Mouse (Mus musculus): ENCODE data around the gene Gm128. TPM values are rescaled to one million over a fixed set of nuclear protein-coding genes. Genes with fewer than 3 reads are reported as not detected.

The Gm128 gene
- total and polyA plus RNA-seq, 3 experiments, result not detected

DNA sequence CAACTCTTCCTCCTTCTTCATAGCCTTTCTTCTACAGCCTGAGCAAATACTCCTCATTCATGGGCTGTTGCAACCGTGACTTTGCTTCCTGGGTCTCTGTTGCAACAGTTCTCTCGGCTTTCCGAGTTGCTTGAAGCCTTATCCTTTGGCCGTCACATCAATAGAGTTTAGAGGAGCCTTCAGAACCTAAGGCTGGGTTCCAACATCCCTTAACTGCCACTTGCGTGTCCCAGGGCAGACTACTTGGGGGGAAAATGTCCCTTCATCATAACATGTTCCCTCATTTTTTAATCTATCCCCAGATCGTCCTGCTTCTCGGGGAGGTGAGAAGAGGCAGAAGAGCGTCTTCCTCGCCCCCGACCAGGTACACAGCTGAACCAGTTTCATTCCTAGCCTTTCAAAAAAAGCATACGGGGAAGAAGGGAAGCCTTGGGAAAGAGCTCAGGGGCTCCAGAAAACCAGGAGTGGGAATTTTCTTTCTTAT is 41.0 kb upstream of the Gm128 start:
- Histone ChIP-seq H3K36me3 (replicated peaks) (peaks cover 33% of the 10 kb centered on the region), H3K4me1 (ENCODE audit: insufficient read depth, low read depth, low read length) (peaks cover 70% of the 10 kb centered on the region), H3K9me3 (replicated peaks) (no peaks in the 10 kb centered on the region), H3K27me3 (ENCODE audit: insufficient read depth, low read length) (no peaks in the 10 kb centered on the region), H3K4me3 (ENCODE audit: low read depth, low read length) (peak overlapping the region; percentile 78)
- DNase-seq (ENCODE audit: low spot score) (peak; percentile 54), ATAC-seq (ENCODE audit: extremely low read depth, insufficient number of reproducible peaks, low FRiP score, poor library complexity, severe bottlenecking) (no peak)
- TF ChIP-seq TAL1 (conservative IDR thresholded peaks at IDR 0.05; ENCODE audit: low read depth, low read length), result no peak
- TF ChIP-seq GATA2 (IDR thresholded peaks at IDR 0.05; ENCODE audit: borderline replicate concordance, low read depth, low read length), result no peak
- no peak for TF ChIP-seq GATA1 (IDR thresholded peaks at IDR 0.05; ENCODE audit: borderline replicate concordance, low read length)

DNA sequence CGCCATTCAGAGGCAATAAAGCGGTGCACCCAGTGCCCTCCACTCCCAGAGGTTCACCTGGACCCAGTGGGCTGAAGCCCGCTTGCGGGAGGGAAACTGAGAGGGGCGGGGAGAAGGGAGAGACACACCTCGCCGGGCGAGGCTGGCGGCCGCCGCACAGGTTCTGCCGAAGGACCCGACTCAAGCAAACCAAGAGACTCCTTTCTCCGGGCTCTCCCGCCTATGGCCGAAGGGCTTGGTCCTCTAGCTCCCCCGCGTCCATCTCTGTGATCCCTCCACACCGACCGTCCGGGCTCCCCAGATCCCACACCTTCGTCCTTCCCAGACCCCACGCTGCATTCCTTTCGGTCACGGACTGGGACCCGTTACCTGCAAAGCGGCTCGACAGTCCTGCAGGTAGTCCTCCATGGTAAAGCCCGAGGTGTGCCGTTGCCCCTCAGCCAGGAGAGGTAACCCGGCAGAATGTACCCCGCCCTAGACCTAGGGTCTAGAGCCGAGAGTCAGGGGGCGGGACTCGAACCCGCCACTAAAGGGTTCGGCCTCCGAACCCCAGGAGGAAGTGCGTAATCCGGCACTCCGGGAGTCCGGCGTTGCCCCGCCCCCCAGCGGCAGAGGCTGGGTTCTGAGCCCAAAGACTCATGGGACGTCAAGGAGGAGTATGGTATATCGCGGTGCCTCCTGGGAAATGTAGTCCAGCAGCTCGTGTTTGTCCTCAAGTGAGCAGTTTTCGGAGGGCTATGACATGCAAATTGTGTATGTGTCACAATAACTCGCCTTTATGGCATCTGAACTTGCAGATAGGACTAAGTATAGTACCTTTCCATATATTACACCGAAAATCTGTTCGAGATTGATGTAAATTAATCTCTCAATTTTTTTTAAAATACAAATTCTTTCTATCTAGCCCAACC is 40.1 kb upstream of the Gm128 start, which contains the start of the genes Mindy1 and Prune1:
TSS of gene Mindy1 (plus strand) at position 130 of the 911 bp plus-strand sequence.
TSS of gene Prune1 (minus strand) at position 861 of the 911 bp plus-strand sequence.
- ATAC-seq (ENCODE audit: extremely low read depth, insufficient number of reproducible peaks, low FRiP score, poor library complexity, severe bottlenecking) (peak; percentile 86), DNase-seq (ENCODE audit: low spot score) (peak; percentile 97)
- Histone ChIP-seq H3K36me3 (replicated peaks) (peaks cover 28% of the 10 kb centered on the region), H3K4me3 (ENCODE audit: low read depth, low read length) (peak within 1 kb of the TSS; percentile 78), H3K4me1 (ENCODE audit: insufficient read depth, low read depth, low read length) (peaks cover 77% of the 10 kb centered on the region), H3K27me3 (ENCODE audit: insufficient read depth, low read length) (no peaks in the 10 kb centered on the region), H3K9me3 (replicated peaks) (no peaks in the 10 kb centered on the region)
- TF ChIP-seq GATA2 (IDR thresholded peaks at IDR 0.05; ENCODE audit: borderline replicate concordance, low read depth, low read length) (no peak), CTCF (IDR thresholded peaks at IDR 0.05; ENCODE audit: low read depth, low read length) (no peak), GATA1 (IDR thresholded peaks at IDR 0.05; ENCODE audit: borderline replicate concordance, low read length) (no peak), TAL1 (conservative IDR thresholded peaks at IDR 0.05; ENCODE audit: low read depth, low read length) (no peak), POLR2AphosphoS5 (IDR thresholded peaks at IDR 0.05; ENCODE audit: insufficient replicate concordance, low read depth, low read length) (no peak)

DNA sequence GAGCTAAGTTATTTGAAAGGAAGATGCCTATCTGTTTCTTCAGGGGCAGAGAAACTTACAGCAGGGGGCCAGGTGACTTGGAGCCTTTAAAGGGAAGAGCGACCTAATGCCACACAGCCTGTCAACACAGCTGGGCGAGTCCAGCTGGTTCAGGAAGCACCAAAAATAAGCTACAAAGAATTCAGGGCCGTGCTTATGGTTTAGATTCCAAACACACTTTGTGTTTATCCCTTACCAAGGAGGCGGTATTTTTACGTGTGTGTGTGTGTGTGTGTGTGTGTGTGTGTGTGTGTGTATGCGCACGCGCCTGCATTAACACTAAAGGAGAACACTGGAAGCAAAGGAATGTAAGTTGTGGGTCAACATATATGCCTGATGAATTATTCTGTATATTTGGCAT is 39.3 kb upstream of the Gm128 start:
- peaks cover 22% of the 10 kb centered on the region for H3K36me3 ChIP-seq (replicated peaks)
- no peak for DNase-seq (ENCODE audit: low spot score)

DNA sequence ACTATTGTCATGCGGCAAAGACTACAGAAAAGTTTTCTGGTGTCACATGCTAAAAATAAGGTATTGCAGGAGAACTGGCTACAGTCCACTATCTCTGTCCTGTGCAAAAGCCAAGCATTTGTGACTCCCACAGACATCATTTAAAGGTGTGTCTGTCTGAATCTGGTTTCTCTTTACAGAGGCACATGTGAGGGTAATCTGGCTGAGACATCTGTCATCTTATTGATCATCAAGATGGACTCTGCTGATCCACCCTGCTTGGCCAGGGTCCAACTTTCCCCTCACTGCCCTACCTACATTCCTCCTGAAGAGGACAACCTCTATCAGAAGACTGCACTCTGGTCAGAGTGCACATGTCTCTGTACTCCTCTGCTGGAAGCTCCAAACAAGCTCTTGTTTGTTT is 35.8 kb upstream of the Gm128 start:
- peaks cover 42% of the 10 kb centered on the region for H3K36me3 ChIP-seq (replicated peaks)
- DNase-seq (ENCODE audit: low spot score), result no peak
- ATAC-seq (ENCODE audit: extremely low read depth, insufficient number of reproducible peaks, low FRiP score, poor library complexity, severe bottlenecking), result no peak
- H3K9me3 ChIP-seq (replicated peaks), result no peaks in the 10 kb centered on the region
- no peak for TF ChIP-seq GATA1 (IDR thresholded peaks at IDR 0.05; ENCODE audit: borderline replicate concordance, low read length)
- no peak for TF ChIP-seq CTCF (IDR thresholded peaks at IDR 0.05; ENCODE audit: low read depth, low read length)
- no peak for TF ChIP-seq TAL1 (conservative IDR thresholded peaks at IDR 0.05; ENCODE audit: low read depth, low read length)
- TF ChIP-seq POLR2AphosphoS5 (IDR thresholded peaks at IDR 0.05; ENCODE audit: insufficient replicate concordance, low read depth, low read length), result no peak
- no peak for TF ChIP-seq GATA2 (IDR thresholded peaks at IDR 0.05; ENCODE audit: borderline replicate concordance, low read depth, low read length)
- H3K27me3 ChIP-seq (ENCODE audit: insufficient read depth, low read length), result no peaks in the 10 kb centered on the region
- H3K4me1 ChIP-seq (ENCODE audit: insufficient read depth, low read depth, low read length), result peaks cover 61% of the 10 kb centered on the region
- H3K4me3 ChIP-seq (ENCODE audit: low read depth, low read length), result no peak overlapping the region

More for the DNA sequence above, 39.3 kb upstream of the Gm128 start:
- Histone ChIP-seq H3K4me1 (ENCODE audit: insufficient read depth, low read depth, low read length) (peaks cover 79% of the 10 kb centered on the region), H3K27me3 (ENCODE audit: insufficient read depth, low read length) (no peaks in the 10 kb centered on the region), H3K9me3 (replicated peaks) (no peaks in the 10 kb centered on the region), H3K4me3 (ENCODE audit: low read depth, low read length) (peak overlapping the region; percentile 75)
- ATAC-seq (ENCODE audit: extremely low read depth, insufficient number of reproducible peaks, low FRiP score, poor library complexity, severe bottlenecking), result no peak
- TF ChIP-seq GATA2 (IDR thresholded peaks at IDR 0.05; ENCODE audit: borderline replicate concordance, low read depth, low read length) (no peak), CTCF (IDR thresholded peaks at IDR 0.05; ENCODE audit: low read depth, low read length) (no peak)

DNA sequence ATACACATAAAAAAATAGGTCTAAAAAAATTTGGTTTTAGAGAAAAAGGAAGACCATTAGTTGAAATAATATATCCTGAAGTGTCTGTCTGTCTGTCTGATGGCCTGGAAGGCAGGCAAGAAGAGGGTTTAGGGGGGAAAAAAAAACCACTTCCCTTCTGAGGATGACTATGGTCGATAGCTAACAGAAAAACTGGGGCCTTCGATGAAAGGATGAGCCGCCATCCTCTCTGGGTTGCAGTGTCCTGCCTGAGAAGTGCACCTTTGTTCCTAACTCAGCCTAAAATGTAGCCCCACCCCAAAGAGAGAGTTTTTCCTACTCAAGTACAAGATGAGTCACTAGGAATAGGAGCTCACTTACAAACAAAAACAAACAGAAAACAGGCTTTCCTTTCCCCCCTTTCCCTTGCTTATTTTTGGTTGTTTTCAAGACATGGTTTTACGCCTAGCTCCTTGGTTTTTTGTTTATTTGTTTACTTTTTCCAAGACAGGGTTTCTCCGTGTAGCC is 35.1 kb upstream of the Gm128 start:
- no peak for TF ChIP-seq TAL1 (conservative IDR thresholded peaks at IDR 0.05; ENCODE audit: low read depth, low read length)
- TF ChIP-seq POLR2AphosphoS5 (IDR thresholded peaks at IDR 0.05; ENCODE audit: insufficient replicate concordance, low read depth, low read length), result no peak
- no peak for TF ChIP-seq CTCF (IDR thresholded peaks at IDR 0.05; ENCODE audit: low read depth, low read length)
- TF ChIP-seq GATA2 (IDR thresholded peaks at IDR 0.05; ENCODE audit: borderline replicate concordance, low read depth, low read length), result no peak
- no peak for TF ChIP-seq GATA1 (IDR thresholded peaks at IDR 0.05; ENCODE audit: borderline replicate concordance, low read length)

DNA sequence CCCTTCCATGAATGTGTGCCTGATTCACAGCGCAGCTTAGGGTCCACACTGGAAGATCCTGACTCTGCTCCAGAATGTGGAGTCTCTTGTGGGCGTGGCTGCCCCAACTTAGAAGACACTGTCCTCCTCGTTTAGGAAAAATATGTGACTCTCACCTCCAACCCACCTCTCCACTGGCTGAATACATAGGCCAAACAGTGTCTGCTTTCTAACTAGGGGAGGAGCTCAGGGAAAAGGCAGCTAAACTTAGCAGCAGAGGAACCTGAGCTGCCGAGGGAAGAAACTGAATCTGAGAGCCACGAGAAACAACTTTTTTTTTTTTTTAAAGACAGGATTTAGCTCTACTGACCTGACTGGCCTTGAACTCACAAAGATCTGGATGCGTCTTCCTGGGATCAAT is 33.8 kb upstream of the Gm128 start:
- DNase-seq (ENCODE audit: low spot score) (no peak), ATAC-seq (ENCODE audit: extremely low read depth, insufficient number of reproducible peaks, low FRiP score, poor library complexity, severe bottlenecking) (no peak)
- Histone ChIP-seq H3K27me3 (ENCODE audit: insufficient read depth, low read length) (no peaks in the 10 kb centered on the region), H3K4me3 (ENCODE audit: low read depth, low read length) (no peak overlapping the region), H3K9me3 (replicated peaks) (no peaks in the 10 kb centered on the region), H3K4me1 (ENCODE audit: insufficient read depth, low read depth, low read length) (peaks cover 50% of the 10 kb centered on the region), H3K36me3 (replicated peaks) (peaks cover 57% of the 10 kb centered on the region)
- TF ChIP-seq POLR2AphosphoS5 (IDR thresholded peaks at IDR 0.05; ENCODE audit: insufficient replicate concordance, low read depth, low read length), result no peak
- TF ChIP-seq TAL1 (conservative IDR thresholded peaks at IDR 0.05; ENCODE audit: low read depth, low read length), result no peak
- TF ChIP-seq GATA1 (IDR thresholded peaks at IDR 0.05; ENCODE audit: borderline replicate concordance, low read length), result no peak
- no peak for TF ChIP-seq GATA2 (IDR thresholded peaks at IDR 0.05; ENCODE audit: borderline replicate concordance, low read depth, low read length)
- TF ChIP-seq CTCF (IDR thresholded peaks at IDR 0.05; ENCODE audit: low read depth, low read length), result no peak

More for the DNA sequence above, 35.1 kb upstream of the Gm128 start:
- ATAC-seq (ENCODE audit: extremely low read depth, insufficient number of reproducible peaks, low FRiP score, poor library complexity, severe bottlenecking) (no peak), DNase-seq (ENCODE audit: low spot score) (no peak)
- Histone ChIP-seq H3K4me3 (ENCODE audit: low read depth, low read length) (no peak overlapping the region), H3K4me1 (ENCODE audit: insufficient read depth, low read depth, low read length) (peaks cover 60% of the 10 kb centered on the region), H3K9me3 (replicated peaks) (no peaks in the 10 kb centered on the region), H3K36me3 (replicated peaks) (peaks cover 49% of the 10 kb centered on the region), H3K27me3 (ENCODE audit: insufficient read depth, low read length) (no peaks in the 10 kb centered on the region)
